Mouse (Mus musculus) spleen, adult 2 months (tissue): ENCODE results near the gene Mettl7b.

Experiments used
- CTCF ChIP-seq: fragments of 200-500 bp; IDR thresholded peaks from 2 replicates; pipeline ENCODE4 v1.5.1; 2011; ENCODE audit warnings: mild to moderate bottlenecking, inconsistent platforms; ENCODE audit not compliant: insufficient read depth, insufficient read length, insufficient replicate concordance; ENCODE audit errors: extremely low read depth
- POLR2A ChIP-seq: fragments of 200-500 bp; IDR thresholded peaks from 2 replicates; pipeline ENCODE4 v1.6.1; 2011; ENCODE audit warnings: low read depth, low read length, inconsistent platforms

- TF ChIP-seq CTCF (no peak), POLR2A (no peak)
These were observed 51.9 kb downstream of the Mettl7b start for GRCm38 (mm10) chr10:128908778-128909448.
